Comparison of ENCODE assay signal across 17 mouse cellular contexts in genomic region chr15:93848830-93849229, GRCm38 (mm10).
"Had no signal": no experiment of that assay in that cellular context is flagged by ENCODE, and none has a peak within 500 bp of the region (broad histone marks: within the 10 kb centered on the region; RNA-seq: fewer than 3 reads in every experiment).

No protein-coding gene starts in this region.

- H3K4me2 ChIP-seq: liver, embryonic 15.5 days; lung, embryonic 15.5 days; neural tube, embryonic 12.5 days; stomach, embryonic 15.5 days had no signal

- DNase-seq: liver, postnatal 0 days; lung, adult 2 months; lung, postnatal 14 days; lung, postnatal 36 days; right cerebral cortex, postnatal 14 days; thymus, adult 2 months; thymus, postnatal 25 days; thymus, postnatal 4 days had no signal

- H3K9me3 ChIP-seq: liver, embryonic 15.5 days; lung, embryonic 15.5 days; neural tube, embryonic 12.5 days; stomach, embryonic 15.5 days had no signal

- H3K27me3 ChIP-seq: liver, embryonic 15.5 days; lung, embryonic 15.5 days; megakaryocyte, embryonic 14.5 days; neural tube, embryonic 12.5 days; stomach, embryonic 15.5 days had no signal

- H3K27ac ChIP-seq: liver, embryonic 15.5 days; lung, embryonic 15.5 days; macrophage; neural tube, embryonic 12.5 days; stomach, embryonic 15.5 days; stomach, postnatal 0 days had no signal

- ATAC-seq: liver, postnatal 0 days; lung, postnatal 0 days; midbrain, embryonic 16.5 days had no signal

- H3K36me3 ChIP-seq: liver, embryonic 15.5 days; lung, embryonic 15.5 days; neural tube, embryonic 12.5 days; stomach, embryonic 15.5 days had no signal

- H3K4me3 ChIP-seq: liver, embryonic 15.5 days; lung, embryonic 15.5 days; megakaryocyte, embryonic 14.5 days; neural tube, embryonic 12.5 days; stomach, embryonic 15.5 days had no signal

- H3K4me1 ChIP-seq: liver, embryonic 15.5 days; lung, embryonic 15.5 days; neural tube, embryonic 12.5 days; stomach, embryonic 15.5 days had no signal

- H3K9ac ChIP-seq: liver, embryonic 15.5 days; liver, postnatal 0 days; lung, embryonic 15.5 days; neural tube, embryonic 12.5 days; stomach, embryonic 15.5 days had no signal
